Mouse (Mus musculus) frontal cortex, postnatal 25 days (tissue): ENCODE measurements around the gene Lefty2.

ENCODE experiments used
- DNase-seq, 2 experiments: peaks; one replicate each; pipeline ENCODE4 v3.0.0; 2022; ENCODE audit warnings: low spot score in 2 of 2

Lefty2 gene

GRCm38 (mm10) chr1:180892808-180893207 lies at the start of gene Lefty2:
Lefty2 (plus strand) TSS chr1:180893108.
- DNase-seq, result no peak

- peak; percentile 32 to 42 for DNase-seq
Observed at GRCm38 (mm10) chr1:180848114-180848510, 44.8 kb upstream of the Lefty2 start.

- DNase-seq, result peak; percentile 17 to 18
Observed at GRCm38 (mm10) chr1:180848511-180849241, 44.2 kb upstream of the Lefty2 start.

- peak; percentile 7 to 8 for DNase-seq
Observed at GRCm38 (mm10) chr1:180849701-180850301, 43.1 kb upstream of the Lefty2 start.

- DNase-seq, result peak; percentile 99 to 100
Observed at GRCm38 (mm10) chr1:180850316-180851270, 42.3 kb upstream of the Lefty2 start, which contains the start of gene Sde2. Sde2 (plus strand) TSS chr1:180851127.

GRCm38 (mm10) chr1:180858763-180859162 lies 34.1 kb upstream of the Lefty2 start:
- DNase-seq, result no peak

GRCm38 (mm10) chr1:180860030-180860429 lies 32.9 kb upstream of the Lefty2 start:
- DNase-seq, result no peak

GRCm38 (mm10) chr1:180863606-180864005 lies 29.3 kb upstream of the Lefty2 start:
- DNase-seq, result no peak

GRCm38 (mm10) chr1:180866001-180866400 lies 26.9 kb upstream of the Lefty2 start:
- DNase-seq, result no peak

- no peak for DNase-seq
Observed at GRCm38 (mm10) chr1:180870122-180870650, 22.7 kb upstream of the Lefty2 start.

GRCm38 (mm10) chr1:180873861-180874484 lies 18.9 kb upstream of the Lefty2 start:
- DNase-seq, result no peak

- no peak for DNase-seq
Observed at GRCm38 (mm10) chr1:180874615-180875014, 18.3 kb upstream of the Lefty2 start.

- DNase-seq, result no peak
Observed at GRCm38 (mm10) chr1:180875126-180875525, 17.8 kb upstream of the Lefty2 start.

- DNase-seq, result no peak
Observed at GRCm38 (mm10) chr1:180877466-180877865, 15.4 kb upstream of the Lefty2 start.

GRCm38 (mm10) chr1:180881768-180882167 lies 11.1 kb upstream of the Lefty2 start:
- no peak for DNase-seq

GRCm38 (mm10) chr1:180883731-180884130 lies 9.2 kb upstream of the Lefty2 start:
- DNase-seq, result no peak

- DNase-seq, result no peak
Observed at GRCm38 (mm10) chr1:180884484-180884883, 8.4 kb upstream of the Lefty2 start.

- DNase-seq, result no peak
Observed at GRCm38 (mm10) chr1:180888556-180889042, 4.3 kb upstream of the Lefty2 start.

GRCm38 (mm10) chr1:180889172-180889571 lies 3.7 kb upstream of the Lefty2 start:
- DNase-seq, result no peak

- no peak for DNase-seq
Observed at GRCm38 (mm10) chr1:180889841-180890240, 3.1 kb upstream of the Lefty2 start.
